Mouse (Mus musculus) lung, adult 18-20 months (tissue): Measurements from ENCODE around the gene Nkx3-2.
A peak's percentile ranks its signal among the peaks of the same experiment; 100 is the strongest.

Source experiments
- DNase-seq, 2 experiments: peaks; one replicate each; pipeline ENCODE4 v3.0.0; 2022; ENCODE audit warnings: mixed read lengths in 2 of 2

Nkx3-2 gene

DNA sequence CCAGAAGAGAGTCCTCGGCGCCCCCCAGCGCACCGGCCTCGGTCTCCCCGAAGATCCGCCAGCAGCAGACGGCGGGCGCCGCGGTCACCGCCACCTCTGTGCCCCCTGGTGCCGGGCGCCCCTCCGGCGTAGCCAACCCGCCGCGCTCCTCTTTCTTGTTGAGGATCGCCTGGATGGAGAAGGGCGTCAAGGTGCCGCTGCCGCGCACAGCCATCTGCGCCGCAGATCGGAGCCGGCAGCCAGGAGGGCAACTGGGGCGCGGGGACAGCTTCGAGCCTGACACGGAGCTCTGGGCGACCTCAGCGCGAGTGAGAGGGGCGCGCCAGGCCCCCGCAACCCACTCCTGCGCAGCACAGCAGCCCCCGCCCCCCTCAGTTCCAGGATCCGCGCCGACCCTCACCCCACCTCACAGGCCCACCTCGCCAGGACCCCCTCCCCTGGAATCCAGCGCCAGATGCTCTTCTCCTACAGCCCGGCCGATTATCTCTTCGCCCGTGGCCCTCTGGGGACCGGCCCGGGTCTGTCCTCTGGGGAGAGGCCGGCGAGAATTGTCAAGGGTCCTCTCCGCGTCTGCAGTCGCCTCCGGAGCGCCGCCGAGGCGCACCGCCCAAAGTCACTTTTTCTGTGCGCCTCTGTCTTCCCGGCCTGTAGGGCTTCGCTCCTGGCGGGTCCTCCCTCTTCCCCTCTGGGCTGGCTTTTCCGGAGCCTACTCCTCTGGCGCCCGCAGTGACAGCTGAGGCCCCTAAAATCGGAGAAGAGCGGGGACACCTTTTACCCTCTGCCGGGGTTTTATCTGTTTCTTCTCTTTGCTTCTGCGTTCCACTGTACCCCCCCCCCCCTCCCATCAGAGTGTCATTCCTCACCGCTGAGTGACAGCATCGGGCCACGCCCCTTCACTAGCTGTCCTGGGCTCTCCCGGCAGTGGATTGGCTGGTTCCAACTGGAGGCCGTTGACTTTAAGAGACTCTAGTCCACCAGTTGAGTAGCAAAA lies at the start of gene Nkx3-2:
Gene Nkx3-2, minus strand, starts transcription at position 771 of the 991 bp plus-strand sequence.
- no peak for DNase-seq

DNA sequence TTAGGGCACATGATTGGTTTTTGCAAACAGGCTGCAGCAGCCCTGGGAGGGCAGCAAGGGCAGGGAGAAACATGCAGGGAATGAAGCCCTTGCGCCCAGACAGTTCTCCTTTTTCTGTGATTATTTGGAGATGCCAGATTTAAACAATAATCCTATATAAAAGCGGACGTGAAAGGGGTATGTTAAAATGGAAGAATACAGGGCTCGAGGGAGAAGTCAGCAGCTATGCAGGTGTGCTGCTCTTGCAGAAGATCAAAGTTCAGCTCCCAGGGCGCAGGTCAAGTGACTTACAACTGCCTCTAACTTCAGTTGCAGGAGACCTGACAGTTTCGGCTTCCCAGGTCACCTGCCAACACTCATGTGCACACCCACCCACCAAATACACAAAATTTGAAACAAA lies 48.2 kb upstream of the Nkx3-2 start:
- no peak for DNase-seq

DNA sequence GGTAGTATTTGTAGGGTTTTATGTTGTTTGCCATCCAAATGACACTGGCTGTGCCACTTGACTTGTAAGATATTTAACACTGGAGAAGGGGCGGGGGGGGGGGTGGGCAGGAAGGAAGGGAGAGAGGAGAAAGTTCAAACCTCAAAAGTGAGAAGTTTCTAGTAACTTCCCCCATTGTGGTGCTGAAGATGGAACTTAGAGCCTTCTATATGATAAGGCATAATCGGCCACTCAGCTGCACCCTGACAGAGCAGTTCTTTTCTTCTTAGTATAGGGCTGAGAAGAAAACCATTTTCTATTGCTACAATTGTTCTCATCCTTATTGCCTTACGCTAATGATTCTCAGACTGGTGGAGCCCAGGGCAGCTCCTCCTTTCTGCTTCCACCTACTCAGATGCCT lies 47.0 kb upstream of the Nkx3-2 start:
- no peak for DNase-seq

DNA sequence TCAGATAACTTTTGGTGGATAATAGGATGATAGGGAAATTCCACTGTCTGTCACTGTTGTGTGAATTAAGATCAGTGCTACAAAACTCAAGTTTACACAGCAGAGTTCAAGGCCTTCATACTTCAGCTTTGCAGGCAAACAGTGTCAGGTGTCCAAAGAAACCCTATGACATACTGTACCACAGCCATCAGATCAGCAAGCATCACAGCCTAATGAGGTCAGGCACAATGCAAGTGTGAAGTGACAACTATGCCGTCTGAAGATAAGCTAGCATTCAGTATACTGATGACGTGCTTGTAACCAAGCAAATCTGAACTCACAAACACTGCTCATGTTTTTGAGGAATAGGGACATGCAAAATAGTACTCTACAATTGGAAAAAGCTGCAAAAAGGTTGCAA lies 43.1 kb upstream of the Nkx3-2 start:
- no peak for DNase-seq

DNA sequence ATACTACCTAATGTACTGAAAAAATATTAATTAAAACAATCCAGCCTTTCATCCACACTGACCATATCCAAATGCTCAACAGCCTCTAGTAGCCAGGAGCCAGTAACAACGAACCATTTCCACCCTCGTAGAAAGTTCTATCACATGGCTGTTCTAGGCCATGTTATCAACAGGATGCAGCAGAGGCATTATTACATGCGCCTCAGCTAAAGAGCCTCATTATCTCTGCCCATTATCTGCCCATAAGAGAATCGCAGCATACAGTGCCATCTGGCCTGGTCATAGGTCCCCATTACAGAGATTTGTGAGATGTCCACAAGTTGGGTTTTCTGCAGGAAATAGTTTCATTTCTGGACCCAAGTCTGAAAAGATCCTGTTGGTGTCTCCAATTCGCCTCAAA lies 41.9 kb upstream of the Nkx3-2 start:
- no peak for DNase-seq

DNA sequence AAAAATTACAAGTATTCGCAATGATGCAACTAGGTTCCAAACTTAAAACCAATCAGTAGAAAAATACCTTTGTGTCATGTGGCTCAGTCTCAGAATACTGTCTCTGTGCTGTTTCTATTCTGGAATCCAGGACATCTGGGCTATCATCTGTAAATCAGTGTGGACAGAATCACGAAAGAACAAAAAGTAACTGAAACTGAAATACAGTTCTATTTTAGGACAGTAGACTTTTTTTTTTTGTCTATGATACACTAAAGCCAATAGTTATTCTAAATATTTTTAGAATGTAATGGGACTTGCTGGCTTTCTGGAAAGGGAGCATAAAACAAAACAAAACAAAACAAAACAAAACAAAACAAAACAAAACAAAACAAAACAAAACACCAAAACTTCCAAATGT lies 40.8 kb upstream of the Nkx3-2 start:
- DNase-seq, result no peak

DNA sequence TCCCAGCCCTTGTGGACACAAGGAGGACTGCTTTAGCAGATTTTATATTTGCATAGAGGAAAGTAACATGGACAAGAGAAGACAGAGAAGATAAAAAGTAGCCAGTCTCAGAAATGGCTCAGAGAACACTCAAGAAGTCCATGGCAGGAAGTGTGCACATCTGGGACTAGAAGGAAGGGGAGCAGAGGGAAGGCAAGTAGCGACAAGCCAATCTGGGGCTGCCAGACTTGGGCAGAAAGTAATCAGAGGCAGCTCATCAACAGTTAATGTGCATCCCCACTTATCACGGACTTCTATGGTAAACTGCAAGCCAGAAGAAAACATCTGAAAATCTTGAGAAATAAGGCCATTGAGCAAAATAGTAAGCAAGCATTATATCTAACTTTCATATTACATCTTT lies 40.3 kb upstream of the Nkx3-2 start:
- DNase-seq, result no peak

DNA sequence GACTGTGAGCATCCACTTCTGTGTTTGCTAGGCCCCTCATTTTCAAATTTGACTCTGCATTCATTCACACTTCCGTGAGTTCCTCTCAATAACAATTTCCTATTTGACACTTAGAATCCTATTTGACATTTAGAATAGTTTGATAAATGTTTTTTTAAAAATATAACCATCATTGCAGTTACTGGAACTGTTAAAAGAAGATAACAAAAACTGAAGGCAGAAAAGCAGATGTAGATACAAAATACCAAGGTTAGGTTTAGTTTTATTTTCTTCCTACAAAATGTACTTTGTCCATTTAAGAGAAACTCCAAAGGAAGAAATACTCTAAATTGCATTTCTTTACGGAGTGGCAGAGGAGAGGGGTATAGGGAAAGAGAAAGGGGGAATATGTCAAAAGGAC lies 37.3 kb upstream of the Nkx3-2 start:
- no peak for DNase-seq

DNA sequence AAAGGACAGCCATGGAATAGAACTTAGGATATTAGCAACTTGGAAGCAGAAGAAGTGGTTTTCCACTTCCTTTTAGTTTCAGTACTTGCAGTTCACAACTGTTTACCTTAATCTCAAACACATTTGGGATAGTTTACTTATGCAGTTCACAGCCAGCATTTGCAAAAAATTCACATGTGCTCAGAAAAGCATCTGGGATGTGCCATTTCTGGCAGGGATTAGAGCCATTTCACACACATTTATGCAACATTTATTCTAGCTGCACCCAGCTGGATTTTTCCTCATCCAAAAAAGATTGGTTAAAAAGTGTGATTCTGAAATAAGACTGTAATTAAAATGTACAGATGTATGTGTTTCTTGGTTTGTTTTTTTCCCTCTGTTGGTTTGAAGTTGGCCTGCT lies 30.1 kb upstream of the Nkx3-2 start:
- no peak for DNase-seq

DNA sequence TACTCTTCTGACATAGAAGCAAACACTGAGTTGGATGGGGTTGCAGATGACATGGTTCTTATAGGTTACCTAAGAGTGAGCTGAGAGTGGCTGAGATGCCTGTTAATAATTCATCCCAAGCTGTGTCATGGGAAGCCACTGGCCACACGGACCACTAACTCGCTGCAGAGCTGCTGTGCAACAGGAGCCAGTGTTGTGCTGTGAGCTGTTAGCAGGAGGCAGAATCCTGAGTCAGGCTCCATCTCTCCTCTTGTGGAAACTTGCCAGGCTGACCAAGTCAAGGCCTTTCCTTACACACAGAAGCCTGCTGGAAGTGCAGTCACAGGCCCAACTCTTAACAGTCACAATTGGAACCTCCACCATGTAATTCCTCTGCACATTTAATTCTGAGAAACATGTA lies 26.2 kb upstream of the Nkx3-2 start:
- no peak for DNase-seq

DNA sequence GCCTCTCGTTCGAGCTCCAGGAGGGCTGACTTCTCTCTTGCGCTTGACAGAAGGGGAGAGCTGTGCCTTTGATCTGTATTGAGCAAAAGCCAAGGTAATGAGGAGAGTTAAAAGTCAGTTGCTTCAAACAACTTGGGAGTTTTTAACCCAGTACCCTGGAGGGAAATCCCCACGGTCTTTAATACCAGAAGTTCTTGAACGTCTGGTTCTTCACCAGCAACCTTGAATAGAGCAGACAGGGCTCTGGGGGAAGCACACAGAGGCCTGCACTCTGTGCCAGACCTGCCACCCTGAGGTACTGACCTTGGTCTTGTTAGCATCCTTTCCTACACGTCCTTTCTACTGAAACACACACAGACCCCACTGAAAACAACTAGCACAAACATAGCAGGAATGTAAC lies 24.6 kb upstream of the Nkx3-2 start:
- no peak for DNase-seq

DNA sequence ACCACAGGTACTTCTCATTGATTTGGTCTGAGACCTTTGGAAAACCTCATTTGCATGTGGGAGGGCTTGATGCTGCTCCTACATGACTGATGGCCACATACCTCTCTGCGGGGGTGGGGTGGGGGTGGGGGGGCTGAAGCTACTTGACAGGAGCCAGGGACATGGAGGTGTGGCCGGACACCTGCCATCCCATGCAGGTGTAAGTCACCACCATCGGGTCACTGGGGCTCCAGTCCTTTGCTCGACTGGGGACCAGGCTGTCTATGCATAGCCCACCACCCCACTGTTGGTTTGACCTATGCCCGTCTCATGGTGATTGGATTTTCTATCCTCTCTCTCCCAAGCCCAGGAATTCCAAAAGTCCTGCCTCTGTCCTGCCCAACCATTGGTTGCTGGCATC lies 17.6 kb upstream of the Nkx3-2 start:
- DNase-seq, result no peak

DNA sequence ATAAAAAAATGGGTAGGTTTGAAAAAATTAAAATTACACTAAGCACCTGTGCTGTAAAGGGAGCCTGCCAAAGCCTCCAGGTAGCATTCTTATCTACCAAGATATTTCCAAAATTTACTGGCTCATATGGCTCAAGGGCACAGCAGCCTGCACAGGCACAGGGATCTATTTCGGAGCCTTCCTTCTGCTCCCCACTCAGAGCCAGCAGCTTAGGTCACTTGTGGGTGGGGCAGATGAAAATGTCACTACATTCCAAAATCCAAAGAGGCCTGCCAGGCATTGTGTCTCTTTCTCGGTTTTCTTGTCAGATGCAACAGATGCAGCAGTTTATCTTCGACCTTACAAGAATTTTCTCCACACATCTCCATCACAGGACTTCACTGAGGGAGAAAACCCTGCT lies 15.7 kb upstream of the Nkx3-2 start:
- no peak for DNase-seq

DNA sequence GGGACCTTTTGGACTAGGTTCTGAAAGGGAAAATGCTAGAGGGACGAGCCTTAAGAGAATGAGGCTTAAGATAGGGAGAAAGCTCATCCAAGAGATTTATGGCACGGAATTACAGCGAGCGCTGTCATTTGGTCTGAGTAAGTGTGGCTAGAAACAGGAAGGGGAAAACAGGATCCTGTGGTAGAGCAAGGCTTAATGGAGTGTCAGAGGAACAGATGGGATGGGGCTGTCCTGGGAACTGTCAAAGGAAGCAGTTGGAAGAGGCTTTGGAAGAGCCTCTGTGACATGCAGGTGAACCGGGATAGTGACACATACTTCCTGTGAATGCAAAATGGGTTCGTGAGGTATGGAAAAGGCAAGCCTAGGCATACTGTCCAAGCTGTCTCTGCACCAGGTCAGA lies 11.4 kb upstream of the Nkx3-2 start:
- no peak for DNase-seq

DNA sequence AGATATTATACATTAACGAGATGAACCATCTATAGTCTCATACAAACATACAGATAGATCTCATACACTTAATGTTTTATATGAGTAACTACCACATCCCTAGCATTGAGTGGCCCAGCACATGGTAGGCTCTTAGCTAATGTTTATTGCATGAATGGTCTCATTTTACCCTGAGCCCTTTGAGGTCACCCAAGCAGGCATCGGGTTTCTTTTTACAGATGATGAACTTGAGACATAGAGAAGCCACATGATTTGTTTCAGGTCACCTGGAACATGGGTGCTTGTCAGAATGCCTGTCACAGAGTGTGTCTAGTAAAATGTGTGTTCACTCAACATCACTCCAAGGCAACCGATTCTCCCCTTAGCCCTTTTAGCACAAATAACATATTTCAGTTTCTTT lies 11.0 kb upstream of the Nkx3-2 start:
- no peak for DNase-seq

DNA sequence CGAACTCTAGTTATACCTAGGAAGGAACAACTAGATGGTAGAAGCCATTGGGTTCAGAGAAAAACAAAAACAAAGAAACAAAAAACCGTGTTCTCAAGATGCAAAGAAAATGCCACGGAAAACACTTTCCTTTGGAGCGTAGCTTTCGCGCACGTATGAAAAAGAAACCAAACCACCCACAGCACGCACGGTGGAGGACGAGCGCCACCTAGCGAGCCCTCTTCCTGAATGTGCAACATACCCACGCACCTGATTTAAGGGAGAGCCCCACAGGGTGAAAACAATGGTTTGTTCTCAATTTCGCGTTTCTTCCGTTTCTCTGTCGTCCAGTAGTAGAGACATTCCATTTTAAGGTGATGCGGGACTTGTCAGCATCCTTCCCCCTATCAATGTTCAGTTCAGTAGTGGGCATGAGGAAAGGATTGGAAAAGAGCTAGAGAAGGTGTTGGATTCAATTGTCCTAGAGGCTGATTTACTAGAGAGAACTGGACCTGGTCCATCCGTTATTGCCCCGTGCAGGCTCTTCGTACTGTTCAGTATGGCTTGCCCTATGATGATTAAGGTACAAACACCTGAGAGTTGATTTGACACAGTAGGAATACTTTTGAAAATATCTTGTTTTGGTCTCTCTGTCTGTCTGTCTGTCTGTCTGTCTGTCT lies 4.2 kb upstream of the Nkx3-2 start:
- peak; percentile 79 to 84 for DNase-seq

DNA sequence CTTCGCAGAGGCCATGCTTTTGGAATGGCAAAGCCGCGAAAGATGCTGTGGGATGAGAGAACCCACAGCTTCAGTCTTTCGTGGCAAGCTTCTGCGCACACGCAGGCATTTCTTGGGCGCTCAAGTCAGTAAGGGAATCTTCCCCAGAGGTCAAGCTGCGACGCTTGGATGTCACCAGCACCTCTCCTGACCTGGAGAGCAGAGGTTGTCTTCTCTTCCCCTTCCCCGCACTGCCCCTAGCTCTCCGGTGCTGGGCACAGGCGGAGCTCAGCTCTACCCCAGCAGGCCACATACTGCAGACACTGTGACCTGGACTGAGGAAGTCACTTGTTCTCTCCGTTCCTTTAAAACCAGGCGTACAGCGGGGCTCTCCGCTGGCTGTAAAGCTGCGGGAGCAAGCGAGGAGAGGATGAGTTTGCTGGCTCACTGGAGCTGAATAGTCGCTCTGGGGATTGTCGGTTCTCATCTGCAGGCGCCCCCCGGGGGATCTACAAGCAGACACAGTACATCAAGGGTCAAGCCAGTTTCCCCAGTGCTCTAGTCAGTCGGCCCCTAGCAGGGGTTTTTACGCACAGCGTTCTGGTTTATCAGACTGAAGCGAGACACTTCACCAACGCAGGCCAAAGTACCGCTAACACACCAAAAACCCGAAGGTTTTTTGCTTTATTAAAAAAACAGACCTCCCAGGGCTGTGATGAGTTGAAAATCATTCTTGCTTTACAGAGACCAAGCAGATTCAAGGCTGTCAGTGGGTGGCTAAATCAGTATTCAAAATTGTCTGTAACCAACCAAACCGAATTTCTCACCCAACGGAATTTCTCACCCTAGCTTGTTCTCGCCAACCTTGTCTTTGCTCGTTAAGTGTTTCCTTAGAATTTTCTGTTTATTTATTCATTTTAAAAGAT lies 3.2 kb upstream of the Nkx3-2 start:
- peak in 1 of 2 experiments; percentile 4 for DNase-seq

DNA sequence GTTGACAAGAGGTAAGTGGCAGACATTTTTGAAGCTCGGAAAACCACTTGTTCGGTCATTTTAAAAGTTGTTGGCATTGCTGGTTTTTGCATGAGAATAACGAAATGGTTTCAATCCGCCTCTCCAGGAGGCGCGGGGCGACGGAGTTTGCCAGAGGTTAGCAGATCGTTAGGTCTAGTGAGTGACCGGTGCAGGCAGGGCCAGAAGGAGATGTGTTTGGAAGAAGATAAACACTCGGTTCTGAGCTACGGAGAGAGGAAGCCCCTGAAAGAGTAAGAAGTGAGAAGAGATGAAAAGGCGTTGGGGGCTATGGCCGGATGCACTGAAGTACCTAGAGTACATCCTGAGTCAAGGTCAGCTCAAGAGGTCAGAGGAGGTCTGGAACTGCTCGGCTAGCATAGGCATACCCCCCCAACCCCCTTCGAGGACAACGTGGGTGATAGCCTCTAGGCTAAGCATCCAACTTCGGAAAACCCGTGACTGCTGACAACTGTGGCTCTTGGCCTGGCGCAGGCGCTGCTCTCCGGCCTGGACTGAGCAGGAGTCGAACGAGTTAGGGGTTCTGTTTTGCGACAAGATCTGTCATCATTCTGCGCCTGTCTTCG lies 2.2 kb upstream of the Nkx3-2 start:
- no peak for DNase-seq

DNA sequence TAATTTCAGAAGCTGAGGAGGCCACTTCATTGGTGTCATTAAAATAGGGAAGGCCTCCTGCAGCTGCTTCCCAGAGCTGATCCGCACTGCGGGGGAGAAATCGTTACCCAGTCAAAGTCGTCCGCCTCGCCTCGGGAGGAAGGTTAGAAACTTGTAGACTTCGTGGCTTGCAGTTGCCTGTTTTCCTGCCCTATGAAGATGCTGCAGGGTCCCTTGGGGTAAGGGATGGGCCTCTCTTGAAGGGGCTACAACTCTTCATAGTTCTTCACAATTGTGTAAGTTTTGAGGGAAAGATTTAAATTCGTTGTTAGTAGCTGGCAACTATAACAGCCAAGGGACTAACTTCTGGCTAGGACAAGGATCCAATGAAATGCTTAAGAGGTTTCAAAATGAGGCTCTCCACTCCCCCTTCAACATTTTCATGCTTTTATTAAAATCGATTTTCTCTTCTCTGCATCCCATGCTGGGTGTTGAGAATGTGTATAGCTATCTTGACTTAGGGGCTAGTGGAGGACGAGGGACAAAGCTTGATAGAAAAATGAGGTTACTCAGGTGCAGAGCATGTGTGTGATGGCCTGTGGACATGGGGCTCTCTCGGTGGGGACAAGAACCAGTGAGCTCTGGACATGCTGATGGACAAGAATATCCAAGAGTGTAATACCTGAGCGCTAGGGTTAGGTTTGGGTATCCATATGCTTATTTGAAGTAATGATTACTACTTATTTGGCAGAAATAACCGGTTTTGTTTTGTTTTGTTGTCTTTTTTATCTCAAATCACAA lies 1.5 kb upstream of the Nkx3-2 start:
- no peak for DNase-seq

DNA sequence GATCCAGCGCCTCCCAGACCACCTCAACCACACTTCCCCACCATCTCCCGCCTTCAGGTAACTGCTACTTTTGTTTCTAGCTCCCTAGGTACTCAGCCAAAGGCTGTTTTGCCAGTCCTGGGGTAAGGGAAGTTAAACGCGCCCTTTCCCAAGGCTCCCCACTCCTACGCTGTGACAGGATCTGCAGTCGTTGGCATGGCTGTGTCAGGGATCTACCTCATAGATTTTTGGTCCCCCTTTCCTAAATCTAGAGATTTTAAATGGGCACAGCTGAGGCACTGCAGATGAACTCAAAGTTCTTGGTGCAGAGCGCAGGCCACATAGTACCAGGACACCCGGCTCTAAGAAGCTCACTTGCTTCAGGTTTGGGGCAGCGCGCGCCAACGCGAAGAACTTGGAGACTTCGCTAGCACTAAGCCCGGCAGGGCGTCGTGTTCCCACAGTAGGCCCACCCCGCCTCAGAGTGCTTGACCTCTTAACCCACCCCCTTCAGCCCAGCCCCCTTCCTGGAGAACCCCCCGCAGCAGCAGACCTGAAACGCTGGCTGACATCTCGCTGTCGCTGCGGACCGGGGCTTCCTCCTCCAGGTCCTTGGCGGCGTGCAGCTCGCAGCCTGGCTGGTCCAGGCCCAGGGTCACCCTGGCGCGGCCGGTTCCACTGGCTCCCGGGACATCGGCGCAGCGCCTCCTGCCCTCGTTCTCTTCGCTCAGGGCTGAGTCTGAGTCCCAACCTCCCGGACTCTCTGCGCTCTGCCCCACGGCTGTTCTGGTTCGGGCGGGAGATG lies 1.2 kb downstream of the Nkx3-2 start:
- DNase-seq, result no peak
